Mouse (Mus musculus): Measurements from ENCODE around the gene Rasgef1b. TPM values are rescaled to one million over a fixed set of nuclear protein-coding genes. Genes with fewer than 3 reads are reported as not detected.

Rasgef1b gene
- polyA plus RNA-seq, 1 experiment = 63.5 TPM

GRCm38 (mm10) chr5:99564501-99565323, 164.2 kb downstream of the Rasgef1b start:
- TF ChIP-seq CTCF (IDR thresholded peaks at IDR 0.05; ENCODE audit: extremely low read depth, insufficient read depth, low read length) (no peak), POLR2A (IDR thresholded peaks at IDR 0.05; ENCODE audit: extremely low read depth, insufficient read depth, low read length) (no peak)
- Histone ChIP-seq H3K27ac (ENCODE audit: insufficient read depth, low read length) (no peak overlapping the region), H3K4me1 (ENCODE audit: control insufficient read depth, insufficient read depth, low read length) (no peaks in the 10 kb centered on the region), H3K4me3 (ENCODE audit: insufficient read depth, low read length) (no peak overlapping the region)

GRCm38 (mm10) chr5:99562096-99562495, 166.8 kb downstream of the Rasgef1b start:
- TF ChIP-seq CTCF (IDR thresholded peaks at IDR 0.05; ENCODE audit: extremely low read depth, insufficient read depth, low read length) (no peak), POLR2A (IDR thresholded peaks at IDR 0.05; ENCODE audit: extremely low read depth, insufficient read depth, low read length) (no peak)
- H3K4me1 ChIP-seq (ENCODE audit: control insufficient read depth, insufficient read depth, low read length) = no peaks in the 10 kb centered on the region
- H3K27ac ChIP-seq (ENCODE audit: insufficient read depth, low read length) = no peak overlapping the region
- H3K4me3 ChIP-seq (ENCODE audit: insufficient read depth, low read length) = no peak overlapping the region

GRCm38 (mm10) chr5:99559814-99560213, 169.1 kb downstream of the Rasgef1b start:
- Histone ChIP-seq H3K27ac (ENCODE audit: insufficient read depth, low read length) (no peak overlapping the region), H3K4me1 (ENCODE audit: control insufficient read depth, insufficient read depth, low read length) (no peaks in the 10 kb centered on the region)
- no peak for TF ChIP-seq POLR2A (IDR thresholded peaks at IDR 0.05; ENCODE audit: extremely low read depth, insufficient read depth, low read length)
- TF ChIP-seq CTCF (IDR thresholded peaks at IDR 0.05; ENCODE audit: extremely low read depth, insufficient read depth, low read length) = no peak

GRCm38 (mm10) chr5:99558231-99558630, 170.6 kb downstream of the Rasgef1b start:
- no peak overlapping the region for H3K4me3 ChIP-seq (ENCODE audit: insufficient read depth, low read length)
- H3K4me1 ChIP-seq (ENCODE audit: control insufficient read depth, insufficient read depth, low read length) = no peaks in the 10 kb centered on the region
- no peak for TF ChIP-seq CTCF (IDR thresholded peaks at IDR 0.05; ENCODE audit: extremely low read depth, insufficient read depth, low read length)
- no peak for TF ChIP-seq POLR2A (IDR thresholded peaks at IDR 0.05; ENCODE audit: extremely low read depth, insufficient read depth, low read length)
- no peak overlapping the region for H3K27ac ChIP-seq (ENCODE audit: insufficient read depth, low read length)

More at GRCm38 (mm10) chr5:99559814-99560213, 169.1 kb downstream of the Rasgef1b start:
- no peak overlapping the region for H3K4me3 ChIP-seq (ENCODE audit: insufficient read depth, low read length)

GRCm38 (mm10) chr5:99552645-99553044, 176.2 kb downstream of the Rasgef1b start:
- no peak overlapping the region for H3K4me3 ChIP-seq (ENCODE audit: insufficient read depth, low read length)

GRCm38 (mm10) chr5:99544664-99545494, 184.0 kb downstream of the Rasgef1b start:
- Histone ChIP-seq H3K4me1 (ENCODE audit: control insufficient read depth, insufficient read depth, low read length) (peaks cover 1% of the 10 kb centered on the region; the same call in 1 of the 2 replicates), H3K4me3 (ENCODE audit: insufficient read depth, low read length) (no peak overlapping the region), H3K27ac (ENCODE audit: insufficient read depth, low read length) (no peak overlapping the region; the same call in 1 of the 2 replicates)
- TF ChIP-seq POLR2A (IDR thresholded peaks at IDR 0.05; ENCODE audit: extremely low read depth, insufficient read depth, low read length) = no peak

More at GRCm38 (mm10) chr5:99552645-99553044, 176.2 kb downstream of the Rasgef1b start:
- Histone ChIP-seq H3K27ac (ENCODE audit: insufficient read depth, low read length) (no peak overlapping the region), H3K4me1 (ENCODE audit: control insufficient read depth, insufficient read depth, low read length) (no peaks in the 10 kb centered on the region)
- TF ChIP-seq POLR2A (IDR thresholded peaks at IDR 0.05; ENCODE audit: extremely low read depth, insufficient read depth, low read length) (no peak), CTCF (IDR thresholded peaks at IDR 0.05; ENCODE audit: extremely low read depth, insufficient read depth, low read length) (no peak)

- H3K27ac ChIP-seq (ENCODE audit: insufficient read depth, low read length) = no peak overlapping the region
- TF ChIP-seq CTCF (IDR thresholded peaks at IDR 0.05; ENCODE audit: extremely low read depth, insufficient read depth, low read length) = no peak
- TF ChIP-seq POLR2A (IDR thresholded peaks at IDR 0.05; ENCODE audit: extremely low read depth, insufficient read depth, low read length) = no peak
- no peak overlapping the region for H3K4me3 ChIP-seq (ENCODE audit: insufficient read depth, low read length)
- peaks cover 1% of the 10 kb centered on the region; the same call in 1 of the 2 replicates for H3K4me1 ChIP-seq (ENCODE audit: control insufficient read depth, insufficient read depth, low read length)
Measured at GRCm38 (mm10) chr5:99541999-99542765, 186.7 kb downstream of the Rasgef1b start.

- H3K4me3 ChIP-seq (ENCODE audit: insufficient read depth, low read length) = no peak overlapping the region
- peaks cover 1% of the 10 kb centered on the region; the same call in 1 of the 2 replicates for H3K4me1 ChIP-seq (ENCODE audit: control insufficient read depth, insufficient read depth, low read length)
- H3K27ac ChIP-seq (ENCODE audit: insufficient read depth, low read length) = no peak overlapping the region
- TF ChIP-seq POLR2A (IDR thresholded peaks at IDR 0.05; ENCODE audit: extremely low read depth, insufficient read depth, low read length) (no peak), CTCF (IDR thresholded peaks at IDR 0.05; ENCODE audit: extremely low read depth, insufficient read depth, low read length) (no peak)
Measured at GRCm38 (mm10) chr5:99541321-99541895, 187.5 kb downstream of the Rasgef1b start.

- Histone ChIP-seq H3K4me1 (ENCODE audit: control insufficient read depth, insufficient read depth, low read length) (0 out of 2 replicates have a peak, but pooled peaks cover 1% of the 10 kb centered on the region), H3K4me3 (ENCODE audit: insufficient read depth, low read length) (no peak overlapping the region), H3K27ac (ENCODE audit: insufficient read depth, low read length) (no peak overlapping the region)
- TF ChIP-seq POLR2A (IDR thresholded peaks at IDR 0.05; ENCODE audit: extremely low read depth, insufficient read depth, low read length) (no peak), CTCF (IDR thresholded peaks at IDR 0.05; ENCODE audit: extremely low read depth, insufficient read depth, low read length) (no peak)
Measured at GRCm38 (mm10) chr5:99533416-99533815, 195.4 kb downstream of the Rasgef1b start.

Data from cortical plate, adult 2 months (tissue).